Mouse (Mus musculus) stomach, embryonic 15.5 days (tissue): Measurements from ENCODE around the gene Gm20388. TPM values are rescaled to one million over a fixed set of nuclear protein-coding genes. Genes with fewer than 3 reads are reported as not detected.

ENCODE experiments used
- ATAC-seq: fragments of 200-750 bp; cut with Nextera tagmentation; 2 replicates; pipeline ENCODE4 v1.8.0; 2017; ENCODE audit warnings: low read depth, moderate number of reproducible peaks, moderate TSS enrichment; ENCODE audit not compliant: insufficient read depth, low FRiP score
- H3K27ac ChIP-seq: fragments of 300-500 bp; sonication (generic); 2 replicates; pipeline ENCODE4 v1.5.1; 2015; ENCODE audit warnings: mild to moderate bottlenecking, inconsistent platforms
- H3K27me3 ChIP-seq: fragments of 300-500 bp; sonication (generic); replicated peaks from 2 replicates; pipeline ENCODE4 v1.6.1; 2015; ENCODE audit warnings: inconsistent platforms
- H3K36me3 ChIP-seq: fragments of 300-500 bp; sonication (generic); 2 replicates; pipeline ENCODE4 v1.6.1; 2015; ENCODE audit warnings: inconsistent platforms
- H3K4me1 ChIP-seq: fragments of 300-500 bp; sonication (generic); 2 replicates; pipeline ENCODE4 v1.6.1; 2015; ENCODE audit warnings: inconsistent platforms
- H3K4me2 ChIP-seq: fragments of 300-500 bp; sonication (generic); 2 replicates; pipeline ENCODE4 v1.6.1; 2015; ENCODE audit warnings: mild to moderate bottlenecking, inconsistent platforms
- H3K4me3 ChIP-seq: fragments of 300-500 bp; sonication (generic); replicated peaks from 2 replicates; pipeline ENCODE4 v1.5.1; 2015; ENCODE audit warnings: inconsistent platforms
- H3K9ac ChIP-seq: fragments of 300-500 bp; sonication (generic); 2 replicates; pipeline ENCODE4 v1.6.1; 2015; ENCODE audit warnings: inconsistent platforms
- H3K9me3 ChIP-seq: fragments of 300-500 bp; sonication (generic); 2 replicates; pipeline ENCODE4 v1.6.1; 2016; ENCODE audit warnings: inconsistent platforms
- WGBS: fragments of 180-500 bp; shearing (Covaris S2); methylation state at CpG from one replicate; pipeline ENCODE4 v1.1.7; 2015; 5-methylcytosine and 5-hydroxymethylcytosine counted together
- polyA plus RNA-seq: library from polyadenylated mRNA; unstranded; fragments of >200 nt; fragmentation: Nextera tagmentation; extraction: Ambion mirVana; gene quantifications from 2 replicates; pipeline ENCODE4 v1.2.1, GENCODE M21; 2015

Gm20388 gene
- polyA plus RNA-seq, 1 experiment from 2014 or later, result not detected

- H3K4me3 ChIP-seq, result peak overlapping the region; percentile 8
- H3K36me3 ChIP-seq, result no peaks in the 10 kb centered on the region
- H3K9me3 ChIP-seq, result no peaks in the 10 kb centered on the region
- H3K4me2 ChIP-seq, result peak overlapping the region; percentile 50
- H3K9ac ChIP-seq, result no peak overlapping the region
- no peak for ATAC-seq
- WGBS, result 25% methylated on average over 13 of the region's 13 CpGs
- H3K27ac ChIP-seq, result peak overlapping the region; percentile 91
- no peaks in the 10 kb centered on the region for H3K27me3 ChIP-seq
- H3K4me1 ChIP-seq, result peaks cover 80% of the 10 kb centered on the region
These were observed 353.8 kb downstream of the Gm20388 start for GRCm38 (mm10) chr8:120264388-120264943.

GRCm38 (mm10) chr8:120264944-120265453, 354.4 kb downstream of the Gm20388 start:
- Histone ChIP-seq H3K27me3 (no peaks in the 10 kb centered on the region), H3K4me3 (peak overlapping the region; percentile 8), H3K36me3 (no peaks in the 10 kb centered on the region), H3K4me1 (peaks cover 79% of the 10 kb centered on the region), H3K27ac (peak overlapping the region; percentile 91), H3K9ac (no peak overlapping the region), H3K4me2 (peak overlapping the region; percentile 50), H3K9me3 (no peaks in the 10 kb centered on the region)
- ATAC-seq, result peak; percentile 57
- 5% methylated on average over 16 of the region's 16 CpGs for WGBS

GRCm38 (mm10) chr8:120265471-120265870, 354.8 kb downstream of the Gm20388 start:
- H3K27me3 ChIP-seq, result no peaks in the 10 kb centered on the region
- no peak overlapping the region for H3K9ac ChIP-seq
- no peak overlapping the region for H3K4me3 ChIP-seq
- no peaks in the 10 kb centered on the region for H3K36me3 ChIP-seq
- 14% methylated on average over 4 of the region's 4 CpGs for WGBS
- H3K27ac ChIP-seq, result peak overlapping the region; percentile 91
- peak overlapping the region; percentile 50 for H3K4me2 ChIP-seq
- peaks cover 79% of the 10 kb centered on the region for H3K4me1 ChIP-seq
- no peaks in the 10 kb centered on the region for H3K9me3 ChIP-seq
- peak; percentile 27 for ATAC-seq

- H3K27ac ChIP-seq, result peak overlapping the region; percentile 41; the same call in 1 of the 2 replicates
- 46% methylated on average over 19 of the region's 19 CpGs for WGBS
- H3K4me1 ChIP-seq, result peaks cover 64% of the 10 kb centered on the region
- no peaks in the 10 kb centered on the region for H3K9me3 ChIP-seq
- no peak overlapping the region for H3K4me2 ChIP-seq
- no peaks in the 10 kb centered on the region for H3K36me3 ChIP-seq
- H3K4me3 ChIP-seq, result no peak overlapping the region
- H3K27me3 ChIP-seq, result no peaks in the 10 kb centered on the region
- no peak overlapping the region for H3K9ac ChIP-seq
- ATAC-seq, result no peak
These were observed 357.9 kb downstream of the Gm20388 start for GRCm38 (mm10) chr8:120268541-120268980.

- no peak overlapping the region for H3K9ac ChIP-seq
- H3K4me2 ChIP-seq, result no peak overlapping the region
- no peak for ATAC-seq
- no peak overlapping the region for H3K27ac ChIP-seq
- WGBS, result 74% methylated on average over 13 of the region's 13 CpGs
- no peaks in the 10 kb centered on the region for H3K27me3 ChIP-seq
- H3K4me3 ChIP-seq, result no peak overlapping the region
- H3K9me3 ChIP-seq, result no peaks in the 10 kb centered on the region
- no peaks in the 10 kb centered on the region for H3K36me3 ChIP-seq
- H3K4me1 ChIP-seq, result peaks cover 55% of the 10 kb centered on the region
These were observed 359.8 kb downstream of the Gm20388 start for GRCm38 (mm10) chr8:120270449-120270848.

GRCm38 (mm10) chr8:120273430-120273829, 362.8 kb downstream of the Gm20388 start:
- H3K4me2 ChIP-seq, result no peak overlapping the region
- H3K27ac ChIP-seq, result no peak overlapping the region
- H3K36me3 ChIP-seq, result no peaks in the 10 kb centered on the region
- WGBS, result 85% methylated on average over 4 of the region's 4 CpGs
- peaks cover 63% of the 10 kb centered on the region for H3K4me1 ChIP-seq
- H3K4me3 ChIP-seq, result no peak overlapping the region
- no peaks in the 10 kb centered on the region for H3K27me3 ChIP-seq
- H3K9me3 ChIP-seq, result no peaks in the 10 kb centered on the region
- no peak for ATAC-seq
- H3K9ac ChIP-seq, result no peak overlapping the region

- Histone ChIP-seq H3K27ac (peak overlapping the region; percentile 97), H3K9ac (peak overlapping the region; percentile 34), H3K4me1 (peaks cover 50% of the 10 kb centered on the region), H3K27me3 (no peaks in the 10 kb centered on the region), H3K4me3 (peak overlapping the region; percentile 45), H3K4me2 (peak overlapping the region; percentile 91), H3K9me3 (no peaks in the 10 kb centered on the region), H3K36me3 (no peaks in the 10 kb centered on the region)
- ATAC-seq, result peak; percentile 87
- WGBS, result 1% methylated on average over 49 of the region's 49 CpGs
These were observed 365.6 kb downstream of the Gm20388 start for GRCm38 (mm10) chr8:120276051-120276890.

- peak; percentile 18 for ATAC-seq
- peak overlapping the region; percentile 34; the same call in 1 of the 2 replicates for H3K9ac ChIP-seq
- no peaks in the 10 kb centered on the region for H3K27me3 ChIP-seq
- H3K4me1 ChIP-seq, result peaks cover 53% of the 10 kb centered on the region
- 7% methylated on average over 16 of the region's 16 CpGs for WGBS
- H3K36me3 ChIP-seq, result no peaks in the 10 kb centered on the region
- H3K4me3 ChIP-seq, result peak overlapping the region; percentile 45
- H3K27ac ChIP-seq, result peak overlapping the region; percentile 97
- H3K9me3 ChIP-seq, result no peaks in the 10 kb centered on the region
- H3K4me2 ChIP-seq, result peak overlapping the region; percentile 91
These were observed 366.3 kb downstream of the Gm20388 start for GRCm38 (mm10) chr8:120276891-120277426.

- H3K27me3 ChIP-seq, result no peaks in the 10 kb centered on the region
- H3K36me3 ChIP-seq, result no peaks in the 10 kb centered on the region
- no peak overlapping the region for H3K9ac ChIP-seq
- H3K4me2 ChIP-seq, result 0 out of 2 replicates have a peak overlapping the region, but pooled peaks have one; percentile 91
- 42% methylated on average over 14 of the region's 14 CpGs for WGBS
- H3K27ac ChIP-seq, result peak overlapping the region; percentile 97
- no peaks in the 10 kb centered on the region for H3K9me3 ChIP-seq
- no peak for ATAC-seq
- H3K4me1 ChIP-seq, result peaks cover 60% of the 10 kb centered on the region
- no peak overlapping the region for H3K4me3 ChIP-seq
These were observed 367.4 kb downstream of the Gm20388 start for GRCm38 (mm10) chr8:120278009-120278408.

- Histone ChIP-seq H3K4me1 (peaks cover 71% of the 10 kb centered on the region), H3K36me3 (no peaks in the 10 kb centered on the region), H3K4me2 (no peak overlapping the region), H3K9ac (no peak overlapping the region), H3K27me3 (no peaks in the 10 kb centered on the region), H3K4me3 (no peak overlapping the region), H3K9me3 (no peaks in the 10 kb centered on the region), H3K27ac (peak overlapping the region; percentile 61)
- WGBS, result 73% methylated on average over 8 of the region's 8 CpGs
- no peak for ATAC-seq
These were observed 368.8 kb downstream of the Gm20388 start for GRCm38 (mm10) chr8:120279418-120279817.

GRCm38 (mm10) chr8:120281487-120281886, 370.8 kb downstream of the Gm20388 start:
- no peak for ATAC-seq
- no peak overlapping the region for H3K4me2 ChIP-seq
- 18% methylated on average over 4 of the region's 4 CpGs for whole genome bisulfite sequencing

GRCm38 (mm10) chr8:120282465-120282864, 371.8 kb downstream of the Gm20388 start:
- Histone ChIP-seq H3K27me3 (no peaks in the 10 kb centered on the region), H3K4me3 (no peak overlapping the region), H3K27ac (no peak overlapping the region), H3K36me3 (no peaks in the 10 kb centered on the region), H3K9ac (0 out of 2 replicates have a peak overlapping the region, but pooled peaks have one; percentile 4), H3K4me2 (no peak overlapping the region), H3K4me1 (peaks cover 62% of the 10 kb centered on the region), H3K9me3 (no peaks in the 10 kb centered on the region)
- no peak for ATAC-seq
- 39% methylated on average over 5 of the region's 5 CpGs for WGBS

More at GRCm38 (mm10) chr8:120281487-120281886, 370.8 kb downstream of the Gm20388 start:
- Histone ChIP-seq H3K4me3 (no peak overlapping the region), H3K9ac (no peak overlapping the region), H3K9me3 (no peaks in the 10 kb centered on the region), H3K36me3 (no peaks in the 10 kb centered on the region), H3K4me1 (peaks cover 72% of the 10 kb centered on the region), H3K27me3 (no peaks in the 10 kb centered on the region), H3K27ac (no peak overlapping the region)
